Mouse (Mus musculus): ENCODE results near the gene Olfr688. TPM values are rescaled to one million over a fixed set of nuclear protein-coding genes. Genes with fewer than 3 reads are reported as not detected.

Olfr688 gene
- total RNA-seq (2023) = not detected

DNA sequence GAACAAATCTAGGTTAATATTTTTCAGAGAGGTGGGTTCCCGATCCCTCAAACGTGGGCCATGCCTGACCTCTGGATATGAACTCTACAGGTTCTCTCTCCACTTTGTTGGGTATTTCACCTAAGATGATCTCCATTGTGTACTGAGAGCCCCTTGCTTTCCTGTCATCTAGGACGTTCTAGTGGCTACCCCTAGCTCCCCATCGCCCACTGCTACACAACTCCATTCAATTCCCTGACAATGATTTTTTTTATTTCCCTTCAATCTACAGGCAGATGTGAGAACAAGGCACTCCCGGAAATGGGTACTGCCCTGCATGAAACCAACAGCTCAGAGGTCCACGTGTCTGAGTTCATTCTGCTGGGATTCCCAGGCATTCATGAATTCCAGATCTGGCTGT lies at the start of gene Olfr688:
Olfr688 (plus strand) TSS at position 301 of the 400 bp plus-strand sequence.

DNA sequence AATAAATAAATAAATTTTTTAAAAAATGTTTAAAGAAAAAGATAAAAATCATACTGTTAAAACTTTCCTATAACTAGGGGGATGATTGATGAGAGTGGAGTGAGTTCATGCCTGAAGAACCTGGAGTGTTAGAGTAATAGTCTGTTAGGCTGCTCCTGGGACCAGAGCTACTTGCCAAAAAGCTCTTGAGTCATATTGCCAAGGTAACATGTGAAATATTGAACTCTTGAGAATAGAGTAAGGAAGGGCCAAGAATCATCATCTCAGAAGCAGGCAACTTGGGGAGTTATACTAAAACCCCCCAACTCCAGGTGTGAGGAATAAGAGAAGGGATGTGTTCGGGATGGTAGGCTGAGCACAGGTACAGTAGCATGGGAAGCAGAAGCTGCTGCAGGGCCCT lies 23.0 kb downstream of the Olfr688 start, which contains the start of gene Olfr689:
Olfr689 (plus strand) TSS at position 301 of the 400 bp plus-strand sequence.

DNA sequence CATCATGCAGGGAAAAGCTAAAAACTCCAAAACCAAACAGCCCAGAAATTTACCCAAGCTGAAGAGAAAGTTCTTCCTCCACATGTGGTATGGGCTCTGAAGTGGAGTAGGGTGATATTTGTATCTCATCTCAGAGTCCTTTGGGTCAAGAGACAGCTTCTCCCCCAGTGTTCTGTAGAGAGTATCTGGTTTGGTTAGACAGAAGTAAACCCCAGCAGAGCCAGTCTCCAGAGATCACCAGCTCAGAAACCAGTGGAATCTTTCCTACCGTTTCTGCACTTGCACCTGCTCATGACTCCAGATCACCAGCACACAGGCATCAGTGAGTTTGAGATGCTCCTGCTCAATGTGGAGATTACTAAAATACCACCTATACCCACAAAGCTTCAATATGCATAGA lies 46.1 kb downstream of the Olfr688 start, which contains the start of gene Olfr690:
Olfr690 (minus strand) TSS at position 101 of the 400 bp plus-strand sequence.

Other genes with a start within 250 kb of the Olfr688 start
- gene Olfr677, start 236.7 kb upstream of the Olfr688 start, total RNA-seq (2023) = not detected
- gene Olfr678, start 223.6 kb upstream of the Olfr688 start, total RNA-seq (2023) = not detected
- not detected for gene Olfr679, start 206.9 kb upstream of the Olfr688 start, total RNA-seq (2023)
- gene Olfr680-ps1, start 195.3 kb upstream of the Olfr688 start, total RNA-seq (2023) = not detected
- not detected for gene Olfr681, start 171.3 kb upstream of the Olfr688 start, total RNA-seq (2023)
- gene Olfr683, start 141.1 kb upstream of the Olfr688 start, total RNA-seq (2023) = not detected
- not detected for gene Olfr684, start 124.4 kb upstream of the Olfr688 start, total RNA-seq (2023)
- gene Olfr685, start 102.1 kb upstream of the Olfr688 start, total RNA-seq (2023) = not detected
- not detected for gene Olfr686, start 80.6 kb upstream of the Olfr688 start, total RNA-seq (2023)
- gene Olfr689, start 23.1 kb downstream of the Olfr688 start, total RNA-seq (2023) = not detected
- not detected for gene Olfr690, start 46.0 kb downstream of the Olfr688 start, total RNA-seq (2023)
- gene Olfr691, start 54.2 kb downstream of the Olfr688 start, total RNA-seq (2023) = under 1 TPM in 1 of 2 experiments, not detected in 1; 0.49 TPM
- gene Olfr692, start 80.1 kb downstream of the Olfr688 start, total RNA-seq (2023) = not detected
- gene Gm5901, start 86.9 kb downstream of the Olfr688 start, total RNA-seq (2023) = not detected
- 100 to 1,000 TPM; 168 to 176 TPM for gene Fam160a2, start 112.0 kb downstream of the Olfr688 start, total RNA-seq (2023)
- gene Cnga4, start 116.5 kb downstream of the Olfr688 start, total RNA-seq (2023) = under 1 TPM; 0.51 to 0.64 TPM
- gene Cckbr, start 137.6 kb downstream of the Olfr688 start, total RNA-seq (2023) = not detected
- not detected for gene Cavin3, start 194.2 kb downstream of the Olfr688 start, total RNA-seq (2023)

Data from neutrophil, adult 59 days (primary cell).